In genomic region chr15:78899740-78900584, GRCm38 (mm10) we compare ENCODE assay signal across 8 mouse cellular contexts. TPM values are rescaled to one million over a fixed set of nuclear protein-coding genes. Genes with fewer than 3 reads are reported as not detected.
DNase-seq lines count a peak whose midpoint lies in the region; ATAC-seq lines count a peak whose summit lies in the region.

Sh3bp1 (plus strand) TSS chr15:78899768.

- peak; percentile 60; the same call in 1 of the 2 replicates for ATAC-seq in hindbrain, embryonic 16.5 days
- no peak for ATAC-seq in limb, embryonic 12.5 days (ENCODE audit: insufficient number of reproducible peaks, insufficient read depth, low FRiP score, low TSS enrichment, low read depth)
- peak; percentile 61 for ATAC-seq in midbrain, embryonic 12.5 days (ENCODE audit: low FRiP score, low read depth)

- H3K9ac ChIP-seq in hindbrain, embryonic 16.5 days (ENCODE audit: low read depth, low read length): peak within 1 kb of the TSS; percentile 74
- H3K9ac ChIP-seq in limb, embryonic 12.5 days (replicated peaks): peak within 1 kb of the TSS; percentile 79
- peak within 1 kb of the TSS; percentile 65 for H3K9ac ChIP-seq in midbrain, embryonic 12.5 days (replicated peaks)

- WGBS in hindbrain, embryonic 16.5 days: 2% methylated on average over 39 of the region's 47 CpGs
- under 1% methylated on average over 45 of the region's 47 CpGs for WGBS in limb, embryonic 12.5 days
- 1% methylated on average over 46 of the region's 47 CpGs for WGBS in midbrain, embryonic 12.5 days

- H3K27me3 ChIP-seq in hindbrain, embryonic 16.5 days (replicated peaks; ENCODE audit: control insufficient read depth, insufficient read depth, low read length): peaks cover 10% of the 10 kb centered on the region
- no peaks in the 10 kb centered on the region for H3K27me3 ChIP-seq in limb, embryonic 12.5 days
- peaks cover 40% of the 10 kb centered on the region for H3K27me3 ChIP-seq in midbrain, embryonic 12.5 days

- no peak within 1 kb of the TSS for H3K27ac ChIP-seq in hindbrain, embryonic 16.5 days (ENCODE audit: low read depth, low read length)
- peak within 1 kb of the TSS; percentile 84 for H3K27ac ChIP-seq in limb, embryonic 12.5 days
- no peak within 1 kb of the TSS for H3K27ac ChIP-seq in midbrain, embryonic 12.5 days (replicated peaks)

- H3K36me3 ChIP-seq in hindbrain, embryonic 16.5 days (ENCODE audit: control insufficient read depth, insufficient read depth, low read length): no peaks in the 10 kb centered on the region
- H3K36me3 ChIP-seq in limb, embryonic 12.5 days: peaks cover 30% of the 10 kb centered on the region
- no peaks in the 10 kb centered on the region for H3K36me3 ChIP-seq in midbrain, embryonic 12.5 days

- peak within 1 kb of the TSS; percentile 98 for H3K4me2 ChIP-seq in hindbrain, embryonic 16.5 days (ENCODE audit: low read length)
- H3K4me2 ChIP-seq in limb, embryonic 12.5 days: peak within 1 kb of the TSS; percentile 92
- peak within 1 kb of the TSS; percentile 94 for H3K4me2 ChIP-seq in midbrain, embryonic 12.5 days (replicated peaks)

- H3K4me1 ChIP-seq in hindbrain, embryonic 16.5 days (ENCODE audit: control insufficient read depth, insufficient read depth, low read depth, low read length): peaks cover 12% of the 10 kb centered on the region
- H3K4me1 ChIP-seq in limb, embryonic 12.5 days (replicated peaks): peaks cover 41% of the 10 kb centered on the region
- H3K4me1 ChIP-seq in midbrain, embryonic 12.5 days: peaks cover 25% of the 10 kb centered on the region

- peak within 1 kb of the TSS; percentile 61 for H3K4me3 ChIP-seq in hindbrain, embryonic 16.5 days (ENCODE audit: low read length)
- H3K4me3 ChIP-seq in limb, embryonic 12.5 days (replicated peaks): peak within 1 kb of the TSS; percentile 78
- peak within 1 kb of the TSS; percentile 53 for H3K4me3 ChIP-seq in midbrain, embryonic 12.5 days

- DNase-seq in cerebellum, adult 9-10 months: peak; percentile 50
- DNase-seq in cerebellum, postnatal 4 days (ENCODE audit: low spot score in 2 of 2): no peak
- peak; percentile 71 for DNase-seq in brain, adult 2 months (ENCODE audit: low read depth, low spot score)
- no peak for DNase-seq in frontal cortex, adult 2 months (ENCODE audit: extremely low spot score in 1 of 2, low spot score in 1 of 2)
- DNase-seq in spleen, postnatal 4 days (ENCODE audit: low spot score in 2 of 2): peak; percentile 74 to 88

- H3K9me3 ChIP-seq in hindbrain, embryonic 16.5 days (ENCODE audit: control insufficient read depth, low read length): no peaks in the 10 kb centered on the region
- H3K9me3 ChIP-seq in limb, embryonic 12.5 days: no peaks in the 10 kb centered on the region
- no peaks in the 10 kb centered on the region for H3K9me3 ChIP-seq in midbrain, embryonic 12.5 days

RNA-seq across cellular contexts. Expression of gene Sh3bp1, which starts in this region (rescaled TPM):
- 27.2 and 29.0 TPM in 2 replicates for polyA plus RNA-seq in frontal cortex, adult 2 months (2012; rRNA removed)
- polyA plus RNA-seq in hindbrain, embryonic 16.5 days (2015; fragmentation: Nextera tagmentation; extraction: Ambion mirVana): 4.5 and 6.7 TPM in 2 replicates
- polyA plus RNA-seq in limb, embryonic 12.5 days (2016; fragmentation: Nextera tagmentation; extraction: Ambion mirVana): 37.0 and 40.3 TPM in 2 replicates
- polyA plus RNA-seq in midbrain, embryonic 12.5 days (2016; fragmentation: Nextera tagmentation; extraction: Ambion mirVana): 8.2 and 9.3 TPM in 2 replicates

Comparison
In these comparisons a context has a peak if more than half of its experiments do, and no peak if none do; other contexts are left out.
1. DNase-seq: peak in cerebellum, adult 9-10 months (single experiment), brain, adult 2 months (single experiment) and spleen, postnatal 4 days (2 of 2); none in cerebellum, postnatal 4 days (0 of 2) and frontal cortex, adult 2 months (0 of 2).
2. Peak in every context shown above with its lines, with median percentiles within 50 percentile points of each other: H3K4me2 ChIP-seq, H3K4me3 ChIP-seq and H3K9ac ChIP-seq.